Mouse (Mus musculus): ENCODE data around the gene Szrd1. TPM values are rescaled to one million over a fixed set of nuclear protein-coding genes. Genes with fewer than 3 reads are reported as not detected.

The Szrd1 gene
- total RNA-seq, 4 experiments from 2014 or later: 96.1 to 123 (median 115) TPM

DNA sequence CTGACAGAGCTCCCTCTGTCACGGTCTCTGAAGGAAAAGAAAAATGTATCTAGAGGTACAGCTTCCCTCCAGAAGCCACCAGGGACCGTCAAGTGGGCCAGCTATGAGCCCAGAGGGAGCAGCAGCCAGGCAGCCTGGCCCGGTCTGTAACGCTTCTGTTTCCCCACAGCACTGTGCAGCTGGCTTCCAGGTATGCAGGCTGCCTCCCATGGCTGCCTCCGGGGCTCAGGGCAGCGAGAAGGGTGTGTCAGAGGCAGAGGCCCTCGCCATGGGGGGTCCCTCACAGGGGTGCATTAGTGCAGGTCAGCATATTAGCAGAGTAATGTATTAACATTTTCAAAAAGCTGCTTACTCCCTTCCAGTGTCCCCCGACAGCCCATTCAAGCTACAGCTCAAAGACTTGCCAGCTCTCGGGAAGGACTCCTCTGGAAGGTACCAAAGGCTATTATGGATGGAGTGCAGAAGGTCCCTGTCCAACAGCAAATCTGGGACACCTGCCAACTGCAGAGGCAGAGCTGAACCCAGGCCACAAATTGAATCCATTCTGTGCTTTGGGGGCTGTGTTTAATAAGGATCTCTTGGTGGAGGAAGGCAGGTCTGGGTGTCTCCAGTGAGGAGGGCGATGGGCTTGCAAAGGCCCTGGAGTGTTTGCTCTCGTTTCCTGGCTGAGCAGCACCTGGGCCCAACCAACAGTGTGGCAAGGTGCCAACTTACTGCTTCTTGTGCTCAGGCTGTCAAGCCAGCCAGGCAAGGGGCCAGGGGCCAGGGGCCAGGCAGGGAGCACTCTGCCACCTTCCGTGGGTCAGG, 72.7 kb downstream of the Szrd1 start:
- DNase-seq: no peak

- peak; percentile 69 for DNase-seq
Observed at GRCm38 (mm10) chr4:141065123-141065522, 74.5 kb downstream of the Szrd1 start.

DNA sequence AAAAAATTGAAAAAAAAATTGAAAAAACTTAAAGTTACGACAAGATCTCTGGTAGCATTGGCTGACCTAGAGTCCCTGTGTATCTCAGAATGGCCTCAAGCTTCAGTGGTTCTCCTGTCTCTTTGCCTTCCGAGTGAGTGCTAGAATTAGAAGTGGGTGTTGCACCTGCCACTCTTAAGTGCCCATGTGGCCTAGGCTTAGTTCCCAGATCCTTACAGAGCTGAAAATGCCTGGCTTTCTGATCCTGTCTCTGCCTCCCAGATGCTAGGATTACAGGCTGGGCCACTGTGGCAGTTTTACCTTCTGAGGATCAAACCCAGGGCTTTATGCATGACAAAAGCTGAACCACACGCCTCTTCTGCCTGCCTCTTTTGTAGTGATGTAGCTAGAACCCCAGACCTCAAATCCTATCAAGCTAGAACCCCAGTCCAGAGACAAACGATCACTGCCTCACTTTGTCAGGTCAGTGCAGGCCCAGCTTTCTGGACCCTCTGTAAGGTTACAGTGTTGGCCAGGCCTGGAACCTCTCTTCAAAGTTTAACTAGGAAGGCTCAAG, 75.4 kb downstream of the Szrd1 start:
- DNase-seq: no peak

Other genes starting within 250 kb of the Szrd1 start
- 1 to 10 TPM; 2.4 to 3.1 (median 2.8) TPM for gene Padi2, start 233.4 kb downstream of the Szrd1 start, total RNA-seq (2022)
- gene Sdhb, start 178.6 kb downstream of the Szrd1 start, total RNA-seq (2022): 100 to 1,000 TPM; 248 to 401 (median 344) TPM
- gene Atp13a2, start 152.9 kb downstream of the Szrd1 start, total RNA-seq (2022): 10 to 100 TPM; 40.4 to 56.6 (median 46.2) TPM
- 10 to 100 TPM in 2 of 4 experiments, 1 to 10 TPM in 2; 9.1 to 12.3 (median 10.3) TPM for gene Mfap2, start 129.4 kb downstream of the Szrd1 start, total RNA-seq (2022)
- gene Crocc, start 79.2 kb downstream of the Szrd1 start, total RNA-seq (2022): 10 to 100 TPM in 3 of 4 experiments, 1 to 10 TPM in 1; 8.4 to 22.2 (median 13.2) TPM
- 10 to 100 TPM; 55.4 to 82.5 (median 71.9) TPM for gene Necap2, start 61.4 kb downstream of the Szrd1 start, total RNA-seq (2022)
- gene Spata21, start 51.4 kb downstream of the Szrd1 start, total RNA-seq (2022): not detected
- gene Fbxo42, start 8.1 kb upstream of the Szrd1 start, total RNA-seq (2022): 10 to 100 TPM; 24.5 to 32.1 (median 29.0) TPM
- 1 to 10 TPM; 1.6 to 2.6 (median 2.2) TPM for gene Rsg1, start 74.2 kb upstream of the Szrd1 start, total RNA-seq (2022)
- 100 to 1,000 TPM in 1 of 4 experiments, 10 to 100 TPM in 3; 43.5 to 113 (median 60.0) TPM for gene Arhgef19, start 99.7 kb upstream of the Szrd1 start, total RNA-seq (2022)
- gene Epha2, start 161.5 kb upstream of the Szrd1 start, total RNA-seq (2022): 10 to 100 TPM; 11.4 to 21.1 (median 16.2) TPM
- 1 to 10 TPM; 1.2 to 5.7 (median 2.8) TPM for gene Fam131c, start 228.4 kb upstream of the Szrd1 start, total RNA-seq (2022)

Data from adrenal gland, adult 8-10 months (tissue).